Mouse (Mus musculus): ENCODE measurements around the gene Mapk1ip1l.
A peak's percentile ranks its signal among the peaks of the same experiment; 100 is the strongest.

The Mapk1ip1l gene

GRCm38 (mm10) chr14:47361418-47361817 lies 63.4 kb downstream of the Mapk1ip1l start:
- no peak for DNase-seq (ENCODE audit: extremely low read depth, low read depth)

GRCm38 (mm10) chr14:47361899-47362298 lies 63.8 kb downstream of the Mapk1ip1l start:
- DNase-seq (ENCODE audit: extremely low read depth, low read depth) = no peak

DNA sequence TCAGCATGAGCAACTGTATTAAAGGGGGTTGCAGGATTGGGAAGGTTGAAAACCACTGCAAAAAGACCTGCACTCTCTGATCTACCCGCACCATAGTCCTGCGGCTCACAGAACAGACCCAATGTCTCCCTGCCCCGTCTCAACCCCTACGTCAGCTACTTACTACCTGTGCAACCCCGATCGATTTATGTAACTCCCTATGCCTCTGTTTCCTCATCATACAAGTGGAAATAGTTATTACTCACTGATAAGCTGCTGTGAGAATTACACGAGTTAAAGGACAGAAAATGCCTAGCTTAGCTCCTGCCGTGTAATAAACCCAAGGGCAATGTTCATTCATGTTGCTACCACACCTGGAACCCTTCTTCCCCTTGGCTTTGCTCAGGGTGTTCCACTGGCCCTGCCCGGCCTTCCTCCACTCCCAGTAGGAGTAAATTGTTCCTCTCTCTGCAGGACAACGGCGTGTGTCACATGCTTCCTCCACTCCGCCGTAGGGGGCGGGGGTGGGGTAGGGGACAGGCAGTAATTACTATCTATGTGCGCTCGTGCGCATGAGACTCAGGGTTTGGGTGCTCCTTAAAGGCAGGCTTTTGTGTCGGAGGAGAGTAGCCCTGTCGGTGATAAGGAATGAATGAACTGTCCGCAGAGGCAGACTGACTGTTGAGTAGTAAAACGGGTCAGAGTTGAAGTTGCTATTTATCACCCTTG lies 66.8 kb downstream of the Mapk1ip1l start:
- peak; percentile 89 for DNase-seq (ENCODE audit: extremely low read depth, low read depth)

DNA sequence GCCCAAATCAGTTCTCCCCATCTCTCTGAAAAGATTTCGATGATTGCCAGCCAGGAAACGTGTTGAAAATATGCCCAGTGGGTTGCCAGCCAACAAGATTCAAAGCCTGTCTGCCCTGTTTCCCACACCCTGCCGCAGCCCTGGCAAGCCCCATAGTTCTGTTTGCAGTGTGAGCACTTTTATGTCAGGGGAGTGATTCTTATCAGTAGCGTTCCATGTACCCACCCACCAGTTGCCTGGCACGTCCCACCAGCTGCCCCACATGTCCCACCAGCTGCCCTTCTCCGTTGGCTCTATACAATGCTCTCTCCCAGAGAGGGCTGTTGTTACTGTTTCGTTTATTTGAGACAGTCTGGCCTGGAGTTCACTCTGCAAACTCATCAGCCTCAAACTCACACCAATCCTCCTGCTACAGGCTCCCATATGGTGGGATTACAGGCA lies 68.8 kb downstream of the Mapk1ip1l start:
- DNase-seq (ENCODE audit: extremely low read depth, low read depth) = no peak

- no peak for DNase-seq (ENCODE audit: extremely low read depth, low read depth)
These were observed 69.4 kb downstream of the Mapk1ip1l start, which contains the start of gene Lgals3 for GRCm38 (mm10) chr14:47367461-47367860. Lgals3 (plus strand) TSS chr14:47367751.

DNA sequence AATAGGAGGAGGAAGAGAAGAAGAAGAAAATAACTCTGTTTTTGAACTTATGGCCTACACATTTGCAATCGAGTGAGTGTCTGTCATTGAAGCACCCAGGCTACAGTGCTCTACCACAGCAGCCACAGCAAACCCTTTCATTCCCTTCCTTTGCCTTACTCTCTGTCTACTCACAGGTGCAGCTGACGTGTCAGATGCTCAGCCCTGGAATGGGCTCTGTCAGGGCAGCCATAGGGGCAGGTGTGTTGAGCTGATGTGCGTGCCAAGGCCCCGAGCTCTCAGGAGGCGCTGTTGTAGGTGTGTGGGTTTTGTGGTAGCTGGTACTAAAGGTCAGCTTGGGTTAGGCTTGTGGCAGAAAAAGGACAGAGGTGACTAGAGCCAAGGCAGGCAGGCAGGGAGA lies 71.7 kb downstream of the Mapk1ip1l start:
- no peak for DNase-seq (ENCODE audit: extremely low read depth, low read depth)

DNA sequence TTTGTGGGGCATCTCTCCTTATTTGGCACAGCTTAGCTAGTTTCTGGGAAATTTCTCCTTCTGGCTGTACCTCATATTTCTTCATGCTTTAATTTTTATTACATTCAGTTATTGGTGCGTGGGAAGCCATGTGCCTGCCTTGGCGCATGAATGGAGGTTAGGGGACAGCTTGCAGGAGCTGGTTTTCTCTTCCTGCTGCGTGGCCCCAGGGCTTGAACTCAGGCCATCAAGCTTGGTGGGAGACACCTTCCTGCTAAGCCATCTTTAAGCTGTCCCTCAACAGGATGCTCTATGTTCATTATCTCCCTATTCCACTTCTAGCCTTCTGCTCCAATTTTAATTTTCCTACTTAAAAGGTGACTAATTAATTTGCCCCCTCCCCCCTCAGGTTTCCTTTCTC lies 72.7 kb downstream of the Mapk1ip1l start:
- no peak for DNase-seq (ENCODE audit: extremely low read depth, low read depth)

DNA sequence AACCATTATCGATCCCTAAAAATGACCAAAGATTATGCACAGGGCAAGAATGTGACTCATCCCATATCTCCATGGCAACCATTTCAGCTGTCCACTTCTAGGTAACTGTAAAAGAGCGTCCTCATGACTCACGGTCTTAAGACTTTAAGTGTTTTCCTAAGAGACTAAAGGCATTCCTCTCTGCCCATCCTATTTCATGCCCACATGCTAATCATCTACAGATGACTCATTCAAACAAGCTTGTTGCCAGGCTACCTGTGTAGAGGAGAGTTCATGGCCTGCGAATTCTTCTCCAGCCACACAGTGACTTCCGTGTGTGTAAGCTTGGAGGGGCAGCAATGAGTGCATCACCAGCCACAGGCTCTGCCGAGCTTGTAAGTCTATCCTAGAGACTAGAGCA lies 73.6 kb downstream of the Mapk1ip1l start:
- no peak for DNase-seq (ENCODE audit: extremely low read depth, low read depth)

All from MEL-GATA-1-ER (cell line).